Mouse (Mus musculus) testis, adult 2 months (tissue): Measurements from ENCODE around the gene Adssl1. TPM values are rescaled to one million over a fixed set of nuclear protein-coding genes. Genes with fewer than 3 reads are reported as not detected.

Experiments
- H3K27ac ChIP-seq: fragments of 200-500 bp; 2 replicates; pipeline ENCODE4 v1.5.1; 2012; ENCODE audit warnings: low read depth, low read length; ENCODE audit not compliant: control insufficient read depth, insufficient read depth
- H3K27me3 ChIP-seq: fragments of 200-500 bp; 2 replicates; pipeline ENCODE4 v1.6.1; 2012; ENCODE audit warnings: mild to moderate bottlenecking, low read length, moderate library complexity; ENCODE audit not compliant: control insufficient read depth, insufficient read depth
- H3K36me3 ChIP-seq: fragments of 200-500 bp; 2 replicates; pipeline ENCODE4 v1.6.1; 2012; ENCODE audit warnings: mild to moderate bottlenecking, low read length; ENCODE audit not compliant: control insufficient read depth, insufficient read depth
- H3K4me1 ChIP-seq: fragments of 200-500 bp; 2 replicates; pipeline ENCODE4 v1.6.1; 2012; ENCODE audit warnings: low read length; ENCODE audit not compliant: control insufficient read depth, insufficient read depth
- H3K4me3 ChIP-seq: fragments of 200-500 bp; 2 replicates; pipeline ENCODE4 v1.5.1; 2012; ENCODE audit warnings: low read depth, mild to moderate bottlenecking, low read length, moderate library complexity, mixed read lengths; ENCODE audit not compliant: control insufficient read depth
- CTCF ChIP-seq: fragments of 200-500 bp; IDR thresholded peaks from 2 replicates; pipeline ENCODE4 v1.5.1; 2012; ENCODE audit warnings: low read depth, mild to moderate bottlenecking, inconsistent platforms, low read length, moderate library complexity; ENCODE audit not compliant: control insufficient read depth, insufficient read depth, insufficient replicate concordance
- POLR2A ChIP-seq: fragments of 200-500 bp; IDR thresholded peaks from 2 replicates; pipeline ENCODE4 v1.6.1; 2012; ENCODE audit warnings: low read depth, mild to moderate bottlenecking, inconsistent platforms, low read length, moderate library complexity; ENCODE audit not compliant: control insufficient read depth
- polyA plus RNA-seq: library from polyadenylated mRNA; depleted of rRNA; stranded (reverse); fragments of >200 nt; gene quantifications from 2 replicates; pipeline ENCODE4 v1.2.3, GENCODE M21; 2012; rRNA removed

Gene Adssl1
- polyA plus RNA-seq, 1 experiment, result 8.9 TPM

GRCm38 (mm10) chr12:112679027-112679996, 59.5 kb downstream of the Adssl1 start:
- Histone ChIP-seq H3K27ac (no peak overlapping the region), H3K36me3 (no peaks in the 10 kb centered on the region), H3K4me3 (peak overlapping the region; percentile 77), H3K27me3 (no peaks in the 10 kb centered on the region), H3K4me1 (peaks cover 35% of the 10 kb centered on the region)
- no peak for TF ChIP-seq CTCF
- TF ChIP-seq POLR2A, result no peak; the same call in 1 of the 2 replicates

DNA sequence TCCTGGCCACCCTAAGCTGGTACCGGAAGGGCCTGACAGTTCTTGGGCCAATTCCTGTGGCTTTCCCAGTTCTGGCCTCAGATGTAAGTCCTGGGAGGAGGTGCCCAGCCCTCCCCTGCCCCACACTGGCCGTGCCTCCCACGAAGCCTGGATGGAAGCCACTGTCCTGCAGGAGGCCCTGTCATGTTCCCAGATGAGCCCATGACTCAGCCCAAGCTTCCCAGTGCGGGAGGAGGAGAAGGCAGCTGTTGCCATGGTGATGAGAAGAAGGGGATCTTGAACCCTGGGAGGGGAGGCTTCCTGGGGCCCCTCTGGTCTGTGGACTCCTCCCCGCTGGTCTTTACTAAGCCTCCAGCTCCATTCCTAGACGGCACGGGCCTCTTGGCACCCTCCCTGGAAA, 63.5 kb downstream of the Adssl1 start:
- no peak overlapping the region for H3K4me3 ChIP-seq
- TF ChIP-seq CTCF (no peak), POLR2A (no peak)
- no peak overlapping the region for H3K27ac ChIP-seq
- no peaks in the 10 kb centered on the region for H3K27me3 ChIP-seq
- no peaks in the 10 kb centered on the region for H3K36me3 ChIP-seq
- H3K4me1 ChIP-seq, result peaks cover 16% of the 10 kb centered on the region

DNA sequence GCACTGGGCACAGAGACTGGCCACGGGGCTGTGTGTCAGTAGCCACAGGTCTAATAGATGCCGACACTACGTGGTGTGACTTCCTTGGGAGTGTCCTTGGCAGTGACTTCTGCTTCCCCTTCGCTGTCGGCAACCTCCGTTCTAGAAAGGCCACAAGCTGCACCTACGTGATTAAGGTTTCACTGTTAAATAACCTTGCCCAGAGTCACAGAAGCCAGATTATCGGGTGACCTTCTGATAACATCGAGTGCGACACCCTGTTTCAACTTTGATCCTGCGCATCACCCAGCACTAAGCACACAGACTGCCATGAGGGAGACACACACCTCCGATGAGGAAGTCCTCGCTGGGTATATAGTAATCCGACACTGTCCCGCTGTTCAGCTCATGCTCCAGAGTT, 68.6 kb downstream of the Adssl1 start:
- Histone ChIP-seq H3K36me3 (no peaks in the 10 kb centered on the region), H3K27me3 (no peaks in the 10 kb centered on the region), H3K4me1 (peaks cover 8% of the 10 kb centered on the region), H3K27ac (no peak overlapping the region), H3K4me3 (no peak overlapping the region)
- TF ChIP-seq POLR2A (no peak), CTCF (no peak)

Other genes with a start within 250 kb of the Adssl1 start
- gene A530016L24Rik, start 130.6 kb upstream of the Adssl1 start, polyA plus RNA-seq, result 0.35 and 0.42 TPM in 2 replicates
- gene Tmem179, start 103.3 kb upstream of the Adssl1 start, polyA plus RNA-seq, result 2.1 and 2.5 TPM in 2 replicates
- 2.9 TPM in 2 replicates for gene Inf2, start 31.3 kb upstream of the Adssl1 start, polyA plus RNA-seq
- gene Siva1, start 24.6 kb downstream of the Adssl1 start, polyA plus RNA-seq, result 36.0 and 41.7 TPM in 2 replicates
- gene Akt1, start 54.8 kb downstream of the Adssl1 start, polyA plus RNA-seq, result 28.3 and 29.1 TPM in 2 replicates
- 49.9 and 55.5 TPM in 2 replicates for gene Zbtb42, start 58.8 kb downstream of the Adssl1 start, polyA plus RNA-seq
- gene Cep170b, start 100.4 kb downstream of the Adssl1 start, polyA plus RNA-seq, result 27.4 and 28.8 TPM in 2 replicates
- gene Pld4, start 140.6 kb downstream of the Adssl1 start, polyA plus RNA-seq, result 4.0 TPM in 2 replicates
- 1.2 TPM in 2 replicates for gene Ahnak2, start 182.6 kb downstream of the Adssl1 start, polyA plus RNA-seq
- gene Clba1, start 188.9 kb downstream of the Adssl1 start, polyA plus RNA-seq, result 77.8 and 87.0 TPM in 2 replicates
- gene Cdca4, start 209.4 kb downstream of the Adssl1 start, polyA plus RNA-seq, result 23.7 and 23.9 TPM in 2 replicates
- gene Gpr132, start 248.2 kb downstream of the Adssl1 start, polyA plus RNA-seq, result 1.7 and 1.9 TPM in 2 replicates